Comparison of ENCODE assay signal across 12 mouse cellular contexts in the genomic region with DNA sequence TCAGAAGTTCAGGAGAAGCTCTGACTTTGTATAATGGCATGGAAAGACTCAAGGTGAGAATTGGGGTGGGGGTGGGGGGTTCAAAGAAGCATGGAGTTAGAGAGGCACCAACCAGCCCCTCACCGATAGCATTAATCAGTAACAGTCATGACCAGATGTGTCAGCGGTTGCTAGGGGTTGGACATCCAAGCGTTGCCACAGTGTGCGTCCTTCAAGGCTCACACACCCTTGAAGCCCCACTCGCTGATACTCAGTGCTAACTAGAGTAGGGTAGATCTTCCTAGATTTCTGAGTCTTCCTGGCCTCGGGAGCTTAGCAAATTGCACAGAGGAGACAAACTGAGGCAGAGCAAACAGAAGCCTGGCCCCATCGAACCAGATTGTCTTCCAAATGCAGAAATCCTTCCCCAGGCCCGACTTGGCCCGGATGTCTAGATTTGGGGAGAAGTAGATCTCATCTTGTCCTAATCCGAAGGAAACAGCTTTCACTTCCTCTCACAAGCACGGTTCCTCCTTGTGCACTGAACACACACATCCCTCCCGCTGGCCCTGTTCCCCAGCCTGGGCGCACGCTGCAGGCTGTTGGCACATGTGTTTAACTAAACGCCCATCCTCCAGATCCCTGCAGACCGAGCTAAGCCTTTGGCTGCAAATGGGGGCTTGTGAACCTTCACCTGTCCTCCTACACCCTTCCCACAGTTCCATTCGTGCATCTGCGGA.
DNase-seq lines count a peak whose midpoint lies in the region; ATAC-seq and TF ChIP-seq lines count a peak whose summit lies in the region.
"Had no signal": no experiment of that assay in that cellular context is flagged by ENCODE, and none has a peak within 500 bp of the region (broad histone marks: within the 10 kb centered on the region; RNA-seq: fewer than 3 reads in every experiment).

No protein-coding gene starts in this region.

- peaks cover 14% of the 10 kb centered on the region for H3K4me1 ChIP-seq in bone marrow macrophage, adult 2 months (ENCODE audit: control insufficient read depth, insufficient read depth, low read length)
- H3K4me1 ChIP-seq in megakaryocyte, embryonic 14.5 days: peaks cover 16% of the 10 kb centered on the region
- no peaks in the 10 kb centered on the region for H3K4me1 ChIP-seq in intestine, postnatal 0 days (replicated peaks; ENCODE audit: control insufficient read depth, insufficient read depth, low read length)
- H3K4me1 ChIP-seq in intestine, embryonic 15.5 days (replicated peaks): 0 out of 2 replicates have a peak, but pooled peaks cover 4% of the 10 kb centered on the region

- peak overlapping the region; percentile 54 for H3K27ac ChIP-seq in bone marrow macrophage, adult 2 months (ENCODE audit: insufficient read depth, low read depth, low read length)
- H3K27ac ChIP-seq in intestine, postnatal 0 days (ENCODE audit: low read depth, low read length): no peak overlapping the region
- H3K27ac ChIP-seq in intestine, embryonic 15.5 days: no peak overlapping the region
- H3K27ac ChIP-seq: embryonic facial prominence, embryonic 12.5 days; heart, embryonic 13.5 days had no signal

- H3K9me3 ChIP-seq in megakaryocyte, embryonic 14.5 days: peaks cover 21% of the 10 kb centered on the region
- no peaks in the 10 kb centered on the region for H3K9me3 ChIP-seq in intestine, postnatal 0 days (ENCODE audit: control insufficient read depth)
- H3K9me3 ChIP-seq in intestine, embryonic 15.5 days: no peaks in the 10 kb centered on the region
- H3K9me3 ChIP-seq: embryonic facial prominence, embryonic 12.5 days; heart, embryonic 13.5 days had no signal

- intact Hi-C loops in heart, postnatal 25 days (cut with DNase I): no loop called here
- intact Hi-C loops in heart, postnatal 10 days (cut with DNase I): no loop called here

- DNase-seq in heart, adult 8-10 months (ENCODE audit: low spot score): peak; percentile 28
- no peak for DNase-seq in heart, postnatal 25 days (ENCODE audit: low spot score)
- DNase-seq in heart, postnatal 10 days: peak; percentile 5 to 17
- DNase-seq in urinary bladder, postnatal 4 days (ENCODE audit: low spot score in 2 of 2): no peak
- DNase-seq: adrenal gland, postnatal 14 days; kidney, postnatal 25 days had no signal

- H3K36me3 ChIP-seq in megakaryocyte, embryonic 14.5 days (replicated peaks; ENCODE audit: low read length): no peaks in the 10 kb centered on the region
- H3K36me3 ChIP-seq in intestine, postnatal 0 days (ENCODE audit: control insufficient read depth, insufficient read depth): no peaks in the 10 kb centered on the region
- H3K36me3 ChIP-seq in intestine, embryonic 15.5 days: no peaks in the 10 kb centered on the region
- H3K36me3 ChIP-seq: embryonic facial prominence, embryonic 12.5 days; heart, embryonic 13.5 days had no signal

- TF ChIP-seq CTCF in bone marrow macrophage, adult 2 months (IDR thresholded peaks at IDR 0.05; ENCODE audit: low read depth, low read length): no peak
- no peak for TF ChIP-seq CTCF in intestine, postnatal 0 days (IDR thresholded peaks at IDR 0.05; ENCODE audit: low read depth)

- H3K4me2 ChIP-seq in intestine, postnatal 0 days (replicated peaks; ENCODE audit: low read depth): no peak overlapping the region
- H3K4me2 ChIP-seq in intestine, embryonic 15.5 days (replicated peaks): no peak overlapping the region
- H3K4me2 ChIP-seq: embryonic facial prominence, embryonic 12.5 days; heart, embryonic 13.5 days had no signal

- no peak for ATAC-seq in intestine, postnatal 0 days
- ATAC-seq in intestine, embryonic 15.5 days: no peak

- TF ChIP-seq POLR2A in bone marrow macrophage, adult 2 months (IDR thresholded peaks at IDR 0.05; ENCODE audit: borderline replicate concordance, low read depth, low read length): no peak

- no peak overlapping the region for H3K4me3 ChIP-seq in bone marrow macrophage, adult 2 months (ENCODE audit: insufficient read depth, low read length)
- H3K4me3 ChIP-seq in megakaryocyte, embryonic 14.5 days (replicated peaks): peak overlapping the region; percentile 17
- no peak overlapping the region for H3K4me3 ChIP-seq in intestine, postnatal 0 days (ENCODE audit: low read depth, low read length)
- H3K4me3 ChIP-seq in intestine, embryonic 15.5 days (replicated peaks): no peak overlapping the region
- H3K4me3 ChIP-seq: embryonic facial prominence, embryonic 12.5 days; heart, embryonic 13.5 days had no signal

- no peak overlapping the region for H3K9ac ChIP-seq in intestine, postnatal 0 days (ENCODE audit: low read depth, low read length)
- H3K9ac ChIP-seq in intestine, embryonic 15.5 days: no peak overlapping the region
- H3K9ac ChIP-seq: embryonic facial prominence, embryonic 12.5 days; heart, embryonic 13.5 days had no signal

- peaks cover 47% of the 10 kb centered on the region for H3K27me3 ChIP-seq in megakaryocyte, embryonic 14.5 days (replicated peaks)
- H3K27me3 ChIP-seq in intestine, postnatal 0 days (replicated peaks; ENCODE audit: control insufficient read depth, insufficient read depth, low read length): peaks cover 6% of the 10 kb centered on the region; the same call in 1 of the 2 replicates
- no peaks in the 10 kb centered on the region for H3K27me3 ChIP-seq in intestine, embryonic 15.5 days (replicated peaks)
- H3K27me3 ChIP-seq: embryonic facial prominence, embryonic 12.5 days had no signal

- WGBS in intestine, postnatal 0 days: 76% methylated on average over 18 of the region's 18 CpGs
- WGBS in intestine, embryonic 15.5 days: 84% methylated on average over 18 of the region's 18 CpGs

Comparison
In these comparisons a context has a peak if more than half of its experiments do, and no peak if none do; other contexts are left out.
1. DNase-seq: peak in heart, adult 8-10 months (single experiment) and heart, postnatal 10 days (2 of 2); none in heart, postnatal 25 days (single experiment) and urinary bladder, postnatal 4 days (0 of 2).